Mouse (Mus musculus): ENCODE results near the gene Kyat1. TPM values are rescaled to one million over a fixed set of nuclear protein-coding genes. Genes with fewer than 3 reads are reported as not detected.
A peak's percentile ranks its signal among the peaks of the same experiment; 100 is the strongest.

Kyat1 gene
- total and polyA plus RNA-seq, 2 experiments from 2014 or later = 14.7 to 22.6 TPM

GRCm38 (mm10) chr2:30214745-30215144 lies 9.1 kb upstream of the Kyat1 start:
- no peaks in the 10 kb centered on the region for H3K27me3 ChIP-seq (ENCODE audit: insufficient read depth, low read length)
- no peak for TF ChIP-seq CTCF (IDR thresholded peaks at IDR 0.05; ENCODE audit: low read depth)
- no peaks in the 10 kb centered on the region for H3K4me1 ChIP-seq (ENCODE audit: insufficient read depth)
- H3K4me2 ChIP-seq (ENCODE audit: low read depth) = no peak overlapping the region
- no peak overlapping the region for H3K4me3 ChIP-seq (ENCODE audit: low read depth, low read length)
- H3K36me3 ChIP-seq (ENCODE audit: insufficient read depth) = no peaks in the 10 kb centered on the region
- 96% methylated on average over 3 of the region's 3 CpGs for WGBS
- no peak overlapping the region for H3K27ac ChIP-seq (ENCODE audit: low read depth, low read length)
- no peak for ATAC-seq
- DNase-seq = no peak
- no peak overlapping the region for H3K9ac ChIP-seq
- H3K9me3 ChIP-seq (ENCODE audit: low read length) = no peaks in the 10 kb centered on the region

- TF ChIP-seq CTCF (IDR thresholded peaks at IDR 0.05; ENCODE audit: low read depth) = no peak
- Histone ChIP-seq H3K36me3 (ENCODE audit: insufficient read depth) (no peaks in the 10 kb centered on the region), H3K9me3 (ENCODE audit: low read length) (no peaks in the 10 kb centered on the region), H3K4me2 (ENCODE audit: low read depth) (no peak overlapping the region), H3K27ac (ENCODE audit: low read depth, low read length) (no peak overlapping the region), H3K9ac (no peak overlapping the region), H3K27me3 (ENCODE audit: insufficient read depth, low read length) (no peaks in the 10 kb centered on the region), H3K4me1 (ENCODE audit: insufficient read depth) (no peaks in the 10 kb centered on the region), H3K4me3 (ENCODE audit: low read depth, low read length) (no peak overlapping the region)
- ATAC-seq = no peak
- WGBS = 81% methylated on average over 1 of the region's 1 CpGs
- DNase-seq = no peak
Observed at GRCm38 (mm10) chr2:30212951-30213350, 7.3 kb upstream of the Kyat1 start.

- H3K36me3 ChIP-seq (ENCODE audit: insufficient read depth) = no peaks in the 10 kb centered on the region
- no peak overlapping the region for H3K4me3 ChIP-seq (ENCODE audit: low read depth, low read length)
- H3K9me3 ChIP-seq (ENCODE audit: low read length) = no peaks in the 10 kb centered on the region
- DNase-seq = no peak
- no peak for TF ChIP-seq CTCF (IDR thresholded peaks at IDR 0.05; ENCODE audit: low read depth)
- H3K27ac ChIP-seq (ENCODE audit: low read depth, low read length) = no peak overlapping the region
- no peaks in the 10 kb centered on the region for H3K4me1 ChIP-seq (ENCODE audit: insufficient read depth)
- no peaks in the 10 kb centered on the region for H3K27me3 ChIP-seq (ENCODE audit: insufficient read depth, low read length)
- WGBS = 76% methylated on average over 4 of the region's 4 CpGs
- no peak overlapping the region for H3K9ac ChIP-seq
- no peak overlapping the region for H3K4me2 ChIP-seq (ENCODE audit: low read depth)
- no peak for ATAC-seq
Observed at GRCm38 (mm10) chr2:30212169-30212545, 6.5 kb upstream of the Kyat1 start.

GRCm38 (mm10) chr2:30211408-30212168 lies 5.9 kb upstream of the Kyat1 start:
- H3K27me3 ChIP-seq (ENCODE audit: insufficient read depth, low read length) = no peaks in the 10 kb centered on the region

GRCm38 (mm10) chr2:30207886-30208285 lies 2.2 kb upstream of the Kyat1 start:
- Histone ChIP-seq H3K9ac (no peak overlapping the region), H3K4me2 (ENCODE audit: low read depth) (no peak overlapping the region), H3K27ac (ENCODE audit: low read depth, low read length) (no peak overlapping the region), H3K36me3 (ENCODE audit: insufficient read depth) (no peaks in the 10 kb centered on the region), H3K9me3 (ENCODE audit: low read length) (no peaks in the 10 kb centered on the region), H3K4me3 (ENCODE audit: low read depth, low read length) (no peak overlapping the region), H3K27me3 (ENCODE audit: insufficient read depth, low read length) (no peaks in the 10 kb centered on the region), H3K4me1 (ENCODE audit: insufficient read depth) (peaks cover 8% of the 10 kb centered on the region; the same call in 1 of the 2 replicates)
- WGBS = 77% methylated on average over 5 of the region's 5 CpGs
- no peak for DNase-seq
- no peak for ATAC-seq
- no peak for TF ChIP-seq CTCF (IDR thresholded peaks at IDR 0.05; ENCODE audit: low read depth)

More at GRCm38 (mm10) chr2:30211408-30212168, 5.9 kb upstream of the Kyat1 start:
- Histone ChIP-seq H3K27ac (ENCODE audit: low read depth, low read length) (no peak overlapping the region), H3K9me3 (ENCODE audit: low read length) (no peaks in the 10 kb centered on the region), H3K4me3 (ENCODE audit: low read depth, low read length) (no peak overlapping the region), H3K4me1 (ENCODE audit: insufficient read depth) (0 out of 2 replicates have a peak, but pooled peaks cover under 1% of the 10 kb centered on the region), H3K9ac (no peak overlapping the region), H3K4me2 (ENCODE audit: low read depth) (no peak overlapping the region), H3K36me3 (ENCODE audit: insufficient read depth) (no peaks in the 10 kb centered on the region)
- TF ChIP-seq CTCF (IDR thresholded peaks at IDR 0.05; ENCODE audit: low read depth) = no peak
- WGBS = 71% methylated on average over 6 of the region's 6 CpGs
- no peak for ATAC-seq
- no peak for DNase-seq

- Histone ChIP-seq H3K36me3 (ENCODE audit: insufficient read depth) (no peaks in the 10 kb centered on the region), H3K27ac (ENCODE audit: low read depth, low read length) (no peak overlapping the region), H3K4me2 (ENCODE audit: low read depth) (no peak overlapping the region), H3K4me1 (ENCODE audit: insufficient read depth) (peaks cover 8% of the 10 kb centered on the region; the same call in 1 of the 2 replicates), H3K27me3 (ENCODE audit: insufficient read depth, low read length) (no peaks in the 10 kb centered on the region), H3K9ac (no peak overlapping the region), H3K9me3 (ENCODE audit: low read length) (no peaks in the 10 kb centered on the region), H3K4me3 (ENCODE audit: low read depth, low read length) (no peak overlapping the region)
- no peak for TF ChIP-seq CTCF (IDR thresholded peaks at IDR 0.05; ENCODE audit: low read depth)
- ATAC-seq (no peak), DNase-seq (no peak)
- 86% methylated on average over 4 of the region's 4 CpGs for WGBS
Observed at GRCm38 (mm10) chr2:30207401-30207800, 1.8 kb upstream of the Kyat1 start.

- DNase-seq (no peak), ATAC-seq (peak; percentile 50)
- Histone ChIP-seq H3K4me2 (ENCODE audit: low read depth) (peak overlapping the region; percentile 83), H3K36me3 (ENCODE audit: insufficient read depth) (no peaks in the 10 kb centered on the region), H3K9me3 (ENCODE audit: low read length) (no peaks in the 10 kb centered on the region), H3K27me3 (ENCODE audit: insufficient read depth, low read length) (no peaks in the 10 kb centered on the region), H3K4me1 (ENCODE audit: insufficient read depth) (peaks cover 8% of the 10 kb centered on the region; the same call in 1 of the 2 replicates), H3K27ac (ENCODE audit: low read depth, low read length) (peak overlapping the region; percentile 78), H3K4me3 (ENCODE audit: low read depth, low read length) (peak overlapping the region; percentile 63), H3K9ac (peak overlapping the region; percentile 62)
- WGBS = 2% methylated on average over 13 of the region's 13 CpGs
- TF ChIP-seq CTCF (IDR thresholded peaks at IDR 0.05; ENCODE audit: low read depth) = no peak
Observed at GRCm38 (mm10) chr2:30205255-30205628, 405 bp downstream of the Kyat1 start.

Measured in forebrain, postnatal 0 days (tissue).